Mouse (Mus musculus): ENCODE data around the gene Dennd1b.

DNA sequence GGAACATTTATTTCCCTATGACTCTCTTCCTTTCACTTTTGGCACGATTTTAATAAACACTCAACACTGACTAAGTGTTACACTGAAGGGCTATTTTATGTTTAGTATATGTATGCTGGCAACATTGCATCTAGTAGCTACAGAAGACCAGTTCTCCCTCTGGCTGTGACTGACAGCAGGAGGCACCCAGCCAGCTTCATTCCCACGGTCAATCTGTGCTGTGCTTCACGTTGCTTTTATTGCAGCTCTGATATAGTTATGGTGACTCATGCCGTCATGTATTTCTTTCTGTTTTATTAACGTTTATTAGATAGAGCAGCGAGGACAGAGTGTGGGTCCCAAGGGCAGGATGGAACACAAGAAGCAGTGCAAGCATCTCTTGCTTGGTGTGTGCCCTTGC lies 20.2 kb downstream of the Dennd1b start:
- TF ChIP-seq POLR2A (IDR thresholded peaks at IDR 0.05; ENCODE audit: low read depth, low read length) (no peak), CTCF (conservative IDR thresholded peaks at IDR 0.05; ENCODE audit: insufficient read depth, insufficient read length, low read depth, low read length) (no peak)
